Mouse (Mus musculus) G1E (cell line): ENCODE data around the gene Cldn4. TPM values are rescaled to one million over a fixed set of nuclear protein-coding genes. Genes with fewer than 3 reads are reported as not detected.
"Not testable (repeated sequence)": the region's sequence is repeated elsewhere in the genome, so short reads cannot be mapped to it uniquely, and the experiment has no call there.

Experiments
- ATAC-seq: 2 replicates; pipeline ENCODE4 v1.8.0; 2016; ENCODE audit warnings: mild to moderate bottlenecking; ENCODE audit not compliant: insufficient number of reproducible peaks, poor library complexity, low FRiP score, severe bottlenecking; ENCODE audit errors: extremely low read depth
- DNase-seq: peaks from one replicate; pipeline ENCODE4 v3.0.0; 2012; ENCODE audit warnings: low spot score
- H3K27me3 ChIP-seq: 2 replicates; pipeline ENCODE4 v1.6.1; 2012; ENCODE audit warnings: mild to moderate bottlenecking, low read length, inconsistent platforms; ENCODE audit not compliant: insufficient read depth
- H3K36me3 ChIP-seq: replicated peaks from 2 replicates; pipeline ENCODE3; 2012; ENCODE audit warnings: mild to moderate bottlenecking, inconsistent platforms
- H3K4me1 ChIP-seq: 2 replicates; pipeline ENCODE4 v1.6.1; 2012; ENCODE audit warnings: low read depth, low read length, inconsistent platforms, mixed read lengths; ENCODE audit not compliant: insufficient read depth
- H3K4me3 ChIP-seq: 2 replicates; pipeline ENCODE4 v1.5.1; 2012; ENCODE audit warnings: low read depth, mild to moderate bottlenecking, inconsistent platforms, low read length, moderate library complexity, mixed read lengths
- H3K9me3 ChIP-seq: replicated peaks from 2 replicates; pipeline ENCODE4 v1.6.1; 2012; ENCODE audit warnings: inconsistent platforms
- CTCF ChIP-seq: IDR thresholded peaks from 2 replicates; pipeline ENCODE4 v1.5.1; 2012; ENCODE audit warnings: low read depth, low read length, inconsistent platforms, mixed read lengths
- GATA1 ChIP-seq: IDR thresholded peaks from 2 replicates; pipeline ENCODE4 v1.6.1; 2012; ENCODE audit warnings: borderline replicate concordance, low read length, inconsistent platforms, mixed read lengths
- GATA2 ChIP-seq: IDR thresholded peaks from 2 replicates; pipeline ENCODE4 v1.6.1; 2012; ENCODE audit warnings: low read depth, low read length, inconsistent platforms, borderline replicate concordance
- POLR2AphosphoS5 ChIP-seq: IDR thresholded peaks from 2 replicates; pipeline ENCODE4 v1.6.1; 2012; ENCODE audit warnings: low read depth, low read length, inconsistent platforms; ENCODE audit not compliant: insufficient replicate concordance
- TAL1 ChIP-seq: conservative IDR thresholded peaks from 2 replicates; pipeline ENCODE4 v1.6.1; 2012; ENCODE audit warnings: low read depth, low read length, inconsistent platforms, mixed read lengths
- polyA plus RNA-seq: library from polyadenylated mRNA; stranded (reverse); fragments of >175 nt; gene quantifications from 2 replicates; pipeline ENCODE4 v1.2.3, GENCODE M21; 2012
- total RNA-seq, 2 experiments: library from RNA; stranded (forward) in 1 of 2; stranded (reverse) in 1 of 2; fragments of 200-1000 nt in 1 of 2; fragments of >200 nt in 1 of 2; fragmentation: Nextera tagmentation in 1 of 2; gene quantifications; 2 replicates each; pipeline ENCODE4 v1.2.3; 2014 to 2017

The Cldn4 gene
- total and polyA plus RNA-seq, 3 experiments: 0.22 TPM; not detected in 2

DNA sequence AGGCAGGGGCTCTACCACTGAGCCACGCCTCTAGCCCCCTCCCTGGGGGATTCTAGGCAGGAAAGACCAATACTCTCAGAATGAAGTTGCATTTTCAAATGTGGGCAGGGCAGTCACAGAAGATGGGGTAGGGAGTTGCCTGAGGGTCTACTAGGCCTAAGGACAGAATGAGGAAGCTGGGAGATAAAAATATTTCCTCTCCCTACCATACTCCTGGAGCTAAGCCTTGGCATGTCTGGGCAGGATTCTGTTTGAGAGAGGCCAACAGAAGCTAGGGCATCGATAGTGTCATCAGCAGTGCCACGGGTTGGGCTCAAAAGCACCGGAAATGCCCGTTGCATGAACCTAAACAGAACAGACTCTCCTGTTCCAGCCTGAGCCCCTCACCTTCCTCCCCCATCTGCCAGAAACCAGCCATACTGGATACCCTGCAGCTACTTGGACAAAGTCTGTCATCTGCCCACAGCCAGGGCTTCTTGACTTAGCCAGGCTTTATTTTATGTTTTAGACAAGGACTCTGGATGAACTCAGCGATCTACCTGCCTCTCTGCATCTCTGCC is 10.0 kb downstream of the Cldn4 start:
- Histone ChIP-seq H3K4me3 (no peak overlapping the region), H3K9me3 (no peaks in the 10 kb centered on the region), H3K4me1 (peaks cover 36% of the 10 kb centered on the region), H3K36me3 (peaks cover 21% of the 10 kb centered on the region), H3K27me3 (peaks cover 6% of the 10 kb centered on the region; the same call in 1 of the 2 replicates)
- ATAC-seq (no peak), DNase-seq (no peak)
- TF ChIP-seq POLR2AphosphoS5: no peak
- no peak for TF ChIP-seq GATA2
- no peak for TF ChIP-seq GATA1
- TF ChIP-seq TAL1: no peak
- TF ChIP-seq CTCF: no peak

DNA sequence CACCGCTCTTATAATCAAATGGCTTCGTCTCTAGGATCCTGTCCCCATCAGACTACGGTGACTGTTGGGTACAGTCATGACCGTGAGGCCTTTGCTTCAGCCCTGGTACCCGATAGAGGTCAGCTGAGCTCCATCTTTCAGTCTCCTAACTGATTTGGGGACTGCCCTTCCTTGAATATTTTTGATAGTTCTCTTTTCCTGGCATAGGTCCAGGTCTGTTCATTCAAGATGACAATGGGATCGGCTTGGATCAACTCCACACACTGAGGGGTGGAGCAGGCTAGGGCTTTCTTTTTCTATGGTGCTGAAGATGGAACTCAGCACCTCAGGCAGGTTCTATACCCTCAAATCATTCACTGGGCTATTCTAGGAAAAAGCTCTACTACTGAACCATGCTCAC is 10.7 kb downstream of the Cldn4 start:
- no peak for TF ChIP-seq POLR2AphosphoS5
- no peak for DNase-seq

DNA sequence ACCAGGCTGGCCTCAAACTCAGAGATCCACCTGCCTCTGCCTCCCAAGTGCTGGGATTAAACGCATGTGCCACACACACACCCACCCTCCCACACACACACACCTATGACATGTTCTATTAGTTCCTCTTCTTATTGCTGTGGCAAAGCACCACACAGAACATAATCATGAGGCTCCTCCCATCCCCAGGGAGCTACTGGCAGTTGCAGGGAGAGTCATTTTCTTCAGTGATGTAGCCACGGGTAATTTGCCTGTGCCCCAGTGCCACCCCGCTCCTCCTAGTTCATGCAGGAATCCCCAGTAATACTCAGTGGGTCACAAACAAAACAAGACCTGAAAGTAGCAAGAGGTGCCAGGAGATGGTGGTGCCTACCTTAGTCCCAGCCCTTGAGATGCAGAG is 12.1 kb downstream of the Cldn4 start:
- Histone ChIP-seq H3K27me3 (peaks cover 9% of the 10 kb centered on the region), H3K4me3 (no peak overlapping the region), H3K9me3 (no peaks in the 10 kb centered on the region), H3K4me1 (peaks cover 30% of the 10 kb centered on the region), H3K36me3 (peaks cover 21% of the 10 kb centered on the region)
- no peak for TF ChIP-seq GATA1
- no peak for TF ChIP-seq GATA2
- TF ChIP-seq CTCF: no peak
- no peak for TF ChIP-seq TAL1
- no peak for TF ChIP-seq POLR2AphosphoS5
- DNase-seq (no peak), ATAC-seq (no peak)

More for the DNA sequence above, 10.7 kb downstream of the Cldn4 start:
- Histone ChIP-seq H3K36me3 (peaks cover 21% of the 10 kb centered on the region), H3K27me3 (peaks cover 6% of the 10 kb centered on the region; the same call in 1 of the 2 replicates), H3K4me1 (peaks cover 33% of the 10 kb centered on the region), H3K9me3 (no peaks in the 10 kb centered on the region), H3K4me3 (no peak overlapping the region)
- ATAC-seq: no peak

- Histone ChIP-seq H3K36me3 (peaks cover 21% of the 10 kb centered on the region), H3K4me1 (peaks cover 30% of the 10 kb centered on the region)
- H3K9me3 ChIP-seq, DNase-seq, ATAC-seq, H3K4me3 ChIP-seq, H3K27me3 ChIP-seq: not testable (repeated sequence)
Observed at GRCm38 (mm10) chr5:134933686-134934085, 13.0 kb downstream of the Cldn4 start.

- Histone ChIP-seq H3K4me1 (peaks cover 30% of the 10 kb centered on the region), H3K36me3 (peaks cover 21% of the 10 kb centered on the region), H3K4me3 (no peak overlapping the region), H3K9me3 (no peaks in the 10 kb centered on the region), H3K27me3 (peaks cover 9% of the 10 kb centered on the region)
- ATAC-seq (no peak), DNase-seq (no peak)
- TF ChIP-seq CTCF (no peak), GATA1 (no peak), POLR2AphosphoS5 (no peak), GATA2 (no peak), TAL1 (no peak)
Observed at GRCm38 (mm10) chr5:134933281-134933680, 13.5 kb downstream of the Cldn4 start.

- TF ChIP-seq GATA2 (no peak), TAL1 (no peak), GATA1 (no peak), CTCF (no peak), POLR2AphosphoS5 (no peak)
- Histone ChIP-seq H3K36me3 (peaks cover 21% of the 10 kb centered on the region), H3K27me3 (peaks cover 9% of the 10 kb centered on the region), H3K9me3 (no peaks in the 10 kb centered on the region), H3K4me3 (peak overlapping the region; percentile 77), H3K4me1 (peaks cover 30% of the 10 kb centered on the region)
- no peak for ATAC-seq
- peak; percentile 47 for DNase-seq
Observed at GRCm38 (mm10) chr5:134932903-134933276, 13.8 kb downstream of the Cldn4 start.

GRCm38 (mm10) chr5:134932179-134932902 is 14.4 kb downstream of the Cldn4 start, which contains the start of gene Mettl27:
Gene Mettl27 (plus strand): TSS chr5:134932368.
- peak; percentile 89 for ATAC-seq
- peak; percentile 93 for DNase-seq
- H3K9me3 ChIP-seq: no peaks in the 10 kb centered on the region
- peaks cover 30% of the 10 kb centered on the region for H3K4me1 ChIP-seq
- peaks cover 9% of the 10 kb centered on the region for H3K27me3 ChIP-seq
- no peak for TF ChIP-seq TAL1
- no peak for TF ChIP-seq CTCF
- no peak for TF ChIP-seq POLR2AphosphoS5
- TF ChIP-seq GATA2: no peak
- no peak for TF ChIP-seq GATA1
- peaks cover 21% of the 10 kb centered on the region for H3K36me3 ChIP-seq
- peak within 1 kb of the TSS; percentile 77 for H3K4me3 ChIP-seq
